Mouse (Mus musculus) limb, embryonic 13.5 days (tissue): ENCODE results near the gene Ccdc6. TPM values are rescaled to one million over a fixed set of nuclear protein-coding genes. Genes with fewer than 3 reads are reported as not detected.

Source experiments
- ATAC-seq: fragments of 200-750 bp; cut with Nextera tagmentation; 2 replicates; pipeline ENCODE4 v1.8.0; 2017; ENCODE audit warnings: low read depth, moderate number of reproducible peaks, moderate TSS enrichment; ENCODE audit not compliant: low FRiP score
- H3K27ac ChIP-seq: fragments of 300-500 bp; sonication (generic); 2 replicates; pipeline ENCODE4 v1.5.1; 2015; ENCODE audit warnings: inconsistent platforms, mild to moderate bottlenecking, moderate library complexity
- H3K27me3 ChIP-seq: fragments of 300-500 bp; sonication (generic); 2 replicates; pipeline ENCODE4 v1.6.1; 2015; ENCODE audit warnings: mild to moderate bottlenecking, inconsistent platforms
- H3K36me3 ChIP-seq: fragments of 300-500 bp; sonication (generic); 2 replicates; pipeline ENCODE4 v1.6.1; 2015; ENCODE audit warnings: inconsistent platforms, mild to moderate bottlenecking, moderate library complexity
- H3K4me1 ChIP-seq: fragments of 300-500 bp; sonication (generic); 2 replicates; pipeline ENCODE4 v1.6.1; 2015; ENCODE audit warnings: inconsistent platforms
- H3K4me2 ChIP-seq: fragments of 300-500 bp; sonication (generic); replicated peaks from 2 replicates; pipeline ENCODE4 v1.6.1; 2015; ENCODE audit warnings: inconsistent platforms, mild to moderate bottlenecking, moderate library complexity
- H3K4me3 ChIP-seq: fragments of 300-500 bp; sonication (generic); 2 replicates; pipeline ENCODE4 v1.5.1; 2015; ENCODE audit warnings: moderate library complexity, mild to moderate bottlenecking, inconsistent platforms
- H3K9ac ChIP-seq: fragments of 300-500 bp; sonication (generic); 2 replicates; pipeline ENCODE4 v1.6.1; 2015; ENCODE audit warnings: mild to moderate bottlenecking, inconsistent platforms
- H3K9me3 ChIP-seq: fragments of 300-500 bp; sonication (generic); 2 replicates; pipeline ENCODE4 v1.6.1; 2016; ENCODE audit warnings: inconsistent platforms
- WGBS: fragments of 180-500 bp; shearing (Covaris S2); methylation state at CpG from one replicate; pipeline ENCODE4 v1.1.7; 2015; 5-methylcytosine and 5-hydroxymethylcytosine counted together
- polyA plus RNA-seq: library from polyadenylated mRNA; unstranded; fragments of >200 nt; fragmentation: Nextera tagmentation; extraction: Ambion mirVana; gene quantifications from 2 replicates; pipeline ENCODE4 v1.2.1, GENCODE M21; 2015

The Ccdc6 gene
- polyA plus RNA-seq, 1 experiment from 2014 or later = 19.6 TPM

DNA sequence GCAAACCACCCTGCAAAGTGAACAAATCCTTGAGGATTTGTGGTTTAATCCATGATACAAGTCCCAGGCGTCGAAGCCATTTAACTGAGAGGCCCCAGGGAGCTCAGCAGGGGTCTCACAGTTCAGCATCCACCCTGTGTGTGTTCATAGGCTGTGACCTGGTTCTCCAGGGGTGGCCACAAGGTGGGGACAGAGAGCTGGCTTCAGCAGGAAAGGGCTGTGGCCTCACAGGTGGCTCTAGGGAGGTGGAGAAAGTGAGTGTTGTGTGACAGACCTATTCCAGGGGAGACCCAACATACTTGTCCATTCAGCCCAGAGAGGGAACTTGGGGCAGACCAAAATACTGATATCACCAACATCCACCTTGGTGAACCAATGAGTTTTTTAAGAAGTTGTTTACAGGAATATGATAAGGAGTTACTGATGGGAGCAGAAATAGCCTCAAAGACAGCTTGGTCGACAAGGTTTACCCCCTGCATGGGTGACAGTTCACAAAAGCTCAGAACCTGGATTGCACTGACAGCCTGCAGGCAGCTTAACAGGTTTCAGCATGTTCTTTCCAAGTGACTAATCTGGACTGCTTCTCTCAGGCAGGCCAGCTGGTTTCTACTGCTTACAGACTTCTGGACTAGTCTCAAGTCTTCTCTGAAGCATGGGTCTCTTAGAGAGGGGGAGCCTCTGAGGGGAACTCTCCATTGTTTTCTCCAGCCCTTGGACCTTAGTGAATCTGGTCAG lies 59.7 kb downstream of the Ccdc6 start:
- WGBS = 73% methylated on average over 3 of the region's 3 CpGs
- Histone ChIP-seq H3K27me3 (no peaks in the 10 kb centered on the region), H3K4me1 (peaks cover 17% of the 10 kb centered on the region), H3K4me3 (no peak overlapping the region), H3K36me3 (peaks cover 48% of the 10 kb centered on the region), H3K9me3 (no peaks in the 10 kb centered on the region), H3K9ac (no peak overlapping the region), H3K27ac (no peak overlapping the region), H3K4me2 (no peak overlapping the region)
- ATAC-seq = no peak

DNA sequence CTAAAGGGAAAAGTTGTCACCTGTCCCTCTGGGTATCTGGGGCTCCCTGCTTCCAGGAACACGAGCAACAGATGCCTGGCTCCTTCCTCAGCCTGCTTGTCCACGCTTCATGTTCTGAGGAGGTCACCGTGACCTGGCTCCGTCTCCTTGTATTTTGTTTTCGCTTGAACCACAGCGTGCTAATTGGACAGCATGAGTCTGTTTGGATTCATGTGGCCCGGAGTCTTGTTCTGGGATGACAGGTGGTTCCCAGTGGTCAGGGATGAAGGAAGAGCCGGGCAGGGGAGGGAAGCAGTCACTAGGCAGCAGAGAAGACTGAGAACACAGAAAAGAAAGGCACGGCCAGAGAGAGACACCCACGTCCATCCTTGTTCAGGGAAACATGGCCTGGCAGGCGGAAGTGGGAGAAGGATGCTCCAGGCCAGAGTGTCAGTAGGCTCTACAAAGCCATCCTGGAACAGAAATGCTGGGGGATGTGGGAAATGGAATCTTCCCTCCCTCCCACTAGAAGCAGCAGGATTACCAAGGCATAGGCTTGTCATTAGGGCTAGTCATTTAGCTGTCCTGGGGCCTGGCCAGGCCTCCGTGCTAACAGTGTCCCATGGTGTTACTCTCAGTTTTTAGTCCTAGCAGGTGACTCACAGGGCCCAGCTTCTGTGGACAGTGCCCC lies 62.9 kb downstream of the Ccdc6 start:
- peaks cover 48% of the 10 kb centered on the region for H3K36me3 ChIP-seq
- no peak overlapping the region for H3K4me3 ChIP-seq
- 81% methylated on average over 12 of the region's 12 CpGs for WGBS

DNA sequence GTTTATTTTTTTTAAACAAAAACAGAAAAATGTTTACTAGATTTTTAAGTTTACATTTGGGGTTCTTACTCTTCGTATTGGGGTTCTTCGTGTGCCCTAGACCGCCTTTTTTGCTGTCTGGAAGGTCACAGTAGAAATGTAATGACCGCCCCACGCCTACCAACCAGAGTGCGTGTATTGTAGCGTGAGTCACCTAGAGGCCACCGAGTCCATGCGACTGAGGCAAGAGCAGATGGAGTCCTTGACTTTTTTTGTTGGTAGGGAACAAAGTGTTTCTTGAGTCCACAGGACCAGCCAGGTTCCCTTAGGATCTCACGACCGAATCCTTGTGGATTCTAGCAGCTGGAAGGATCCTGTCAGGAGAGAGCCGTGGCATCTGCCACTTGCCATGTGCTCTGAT lies 63.9 kb downstream of the Ccdc6 start:
- ATAC-seq = no peak
- Histone ChIP-seq H3K4me1 (no peaks in the 10 kb centered on the region), H3K36me3 (peaks cover 38% of the 10 kb centered on the region), H3K27ac (no peak overlapping the region), H3K27me3 (no peaks in the 10 kb centered on the region), H3K9me3 (no peaks in the 10 kb centered on the region), H3K4me2 (no peak overlapping the region), H3K9ac (no peak overlapping the region), H3K4me3 (no peak overlapping the region)
- WGBS = 95% methylated on average over 12 of the region's 12 CpGs

More for the DNA sequence above, 62.9 kb downstream of the Ccdc6 start:
- Histone ChIP-seq H3K27me3 (no peaks in the 10 kb centered on the region), H3K9me3 (no peaks in the 10 kb centered on the region), H3K4me1 (no peaks in the 10 kb centered on the region), H3K4me2 (no peak overlapping the region), H3K9ac (no peak overlapping the region), H3K27ac (no peak overlapping the region)
- ATAC-seq = no peak

DNA sequence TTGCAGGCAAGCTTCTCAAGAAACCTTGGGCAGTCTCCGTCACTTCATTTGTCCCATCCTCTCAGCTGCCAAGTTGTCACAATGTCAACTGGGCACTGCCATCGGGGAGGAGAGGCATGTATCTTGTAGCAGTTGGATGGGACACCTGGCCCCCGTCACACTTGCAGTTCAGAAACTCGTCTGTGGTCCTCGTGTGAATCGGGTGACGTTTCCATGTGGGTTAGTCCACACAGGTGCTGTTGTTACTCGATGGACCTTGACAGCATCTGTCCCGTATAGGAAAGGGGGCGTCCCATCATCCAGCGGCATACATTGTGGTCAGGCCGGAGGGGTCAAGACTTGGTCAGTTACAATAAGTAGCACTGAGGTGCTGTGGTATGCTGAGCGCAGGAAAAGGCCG lies 64.6 kb downstream of the Ccdc6 start:
- no peaks in the 10 kb centered on the region for H3K9me3 ChIP-seq
- no peaks in the 10 kb centered on the region for H3K4me1 ChIP-seq
- 94% methylated on average over 14 of the region's 14 CpGs for WGBS
- no peak overlapping the region for H3K4me2 ChIP-seq
- no peak for ATAC-seq
- H3K27ac ChIP-seq = no peak overlapping the region
- no peaks in the 10 kb centered on the region for H3K27me3 ChIP-seq
- no peak overlapping the region for H3K9ac ChIP-seq
- H3K4me3 ChIP-seq = no peak overlapping the region
- H3K36me3 ChIP-seq = peaks cover 31% of the 10 kb centered on the region

DNA sequence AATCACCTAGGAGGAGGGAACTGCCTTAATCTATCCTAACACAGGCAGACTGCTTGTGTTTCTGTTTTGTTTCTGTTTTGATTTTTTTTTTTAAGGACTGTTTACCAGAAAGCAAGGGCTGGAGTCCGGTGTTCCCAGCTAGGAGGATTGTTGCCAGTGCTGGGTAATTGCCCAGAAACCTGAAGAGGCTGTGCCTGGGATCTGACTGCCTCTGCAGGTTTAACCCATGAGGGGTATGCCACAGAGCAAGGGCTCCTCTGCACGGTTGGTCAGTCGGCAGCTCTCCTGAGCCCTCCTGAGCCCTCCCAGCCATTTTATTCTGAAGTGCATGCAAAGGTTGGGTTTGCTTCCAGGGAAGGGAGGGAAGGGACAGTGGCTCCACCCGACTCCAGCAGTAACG lies 66.8 kb downstream of the Ccdc6 start:
- 47% methylated on average over 5 of the region's 5 CpGs for WGBS
- Histone ChIP-seq H3K27me3 (no peaks in the 10 kb centered on the region), H3K4me3 (no peak overlapping the region), H3K9ac (no peak overlapping the region), H3K9me3 (no peaks in the 10 kb centered on the region), H3K4me1 (peaks cover 3% of the 10 kb centered on the region; the same call in 1 of the 2 replicates), H3K27ac (no peak overlapping the region), H3K36me3 (peaks cover 40% of the 10 kb centered on the region), H3K4me2 (no peak overlapping the region)
- no peak for ATAC-seq

DNA sequence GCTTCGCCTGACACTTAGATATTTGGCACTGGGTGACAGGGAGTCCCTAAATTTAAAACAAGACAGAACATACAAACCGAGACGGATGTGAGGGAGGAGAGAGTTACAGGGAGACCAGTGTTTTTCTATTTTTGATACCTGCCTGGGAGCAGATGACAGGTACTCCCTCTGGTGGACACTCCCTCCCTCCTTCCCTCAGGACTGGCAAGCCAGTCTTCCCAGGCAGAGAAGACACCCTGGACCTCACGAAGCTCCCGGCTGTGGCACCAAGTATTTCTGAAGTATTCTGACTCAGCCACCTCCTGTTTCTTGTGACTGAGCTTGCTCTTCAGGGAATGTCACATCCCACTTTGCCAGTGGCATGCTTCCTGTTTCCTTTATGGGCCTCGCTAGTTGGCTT lies 69.0 kb downstream of the Ccdc6 start:
- WGBS = 74% methylated on average over 6 of the region's 6 CpGs
- no peaks in the 10 kb centered on the region for H3K27me3 ChIP-seq
- peaks cover 4% of the 10 kb centered on the region; the same call in 1 of the 2 replicates for H3K4me1 ChIP-seq
- no peaks in the 10 kb centered on the region for H3K9me3 ChIP-seq
- ATAC-seq = no peak
- H3K36me3 ChIP-seq = peaks cover 55% of the 10 kb centered on the region
- no peak overlapping the region for H3K27ac ChIP-seq
- no peak overlapping the region for H3K4me3 ChIP-seq
- no peak overlapping the region for H3K9ac ChIP-seq
- no peak overlapping the region for H3K4me2 ChIP-seq

DNA sequence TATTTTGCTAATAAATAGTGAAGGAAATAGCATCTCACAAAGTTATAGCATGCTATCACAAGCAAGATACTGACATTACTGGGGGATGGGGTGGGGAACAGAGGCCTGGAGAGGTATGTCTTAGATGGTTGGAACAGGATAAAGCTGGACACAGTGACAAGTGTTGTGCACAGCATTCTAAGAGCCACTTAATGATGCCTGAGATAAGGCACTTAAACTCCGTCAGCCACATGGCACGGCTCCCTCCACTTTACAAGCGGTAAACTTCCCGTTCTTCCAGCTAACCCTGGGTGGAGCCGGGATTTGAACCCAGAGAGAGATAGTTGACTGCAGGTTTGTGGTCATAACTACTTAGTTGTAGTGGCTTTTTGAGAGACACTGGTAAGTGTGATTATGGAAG lies 69.5 kb downstream of the Ccdc6 start:
- 85% methylated on average over 5 of the region's 5 CpGs for WGBS
- no peaks in the 10 kb centered on the region for H3K9me3 ChIP-seq
- no peak overlapping the region for H3K27ac ChIP-seq
- no peak overlapping the region for H3K4me2 ChIP-seq
- H3K27me3 ChIP-seq = no peaks in the 10 kb centered on the region
- H3K4me1 ChIP-seq = peaks cover 4% of the 10 kb centered on the region; the same call in 1 of the 2 replicates
- H3K36me3 ChIP-seq = peaks cover 59% of the 10 kb centered on the region
- no peak overlapping the region for H3K9ac ChIP-seq
- ATAC-seq = no peak
- H3K4me3 ChIP-seq = no peak overlapping the region

DNA sequence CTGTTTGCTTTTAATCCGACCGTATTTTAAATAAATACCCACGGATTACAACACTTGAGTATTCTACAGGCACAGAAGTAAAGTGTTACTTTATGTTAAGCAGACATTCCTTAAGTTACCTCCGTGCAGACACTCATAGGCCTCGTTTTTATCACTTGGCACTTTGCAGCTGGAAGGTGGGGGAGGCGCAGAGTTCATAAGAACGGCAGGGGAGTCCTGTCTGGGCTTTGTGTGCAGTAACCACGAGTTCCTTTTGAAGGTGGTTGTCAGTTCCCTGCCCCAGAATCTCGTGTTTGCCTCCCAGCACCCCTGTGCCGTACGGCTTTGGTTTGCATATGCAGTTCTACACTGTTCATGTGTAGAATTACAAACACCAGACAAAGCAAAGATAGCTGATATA lies 70.7 kb downstream of the Ccdc6 start:
- Histone ChIP-seq H3K9me3 (no peaks in the 10 kb centered on the region), H3K4me1 (peaks cover 4% of the 10 kb centered on the region; the same call in 1 of the 2 replicates), H3K36me3 (peaks cover 57% of the 10 kb centered on the region), H3K27ac (no peak overlapping the region), H3K27me3 (no peaks in the 10 kb centered on the region), H3K4me3 (no peak overlapping the region), H3K4me2 (no peak overlapping the region), H3K9ac (no peak overlapping the region)
- ATAC-seq = no peak
- WGBS = 53% methylated on average over 11 of the region's 11 CpGs

DNA sequence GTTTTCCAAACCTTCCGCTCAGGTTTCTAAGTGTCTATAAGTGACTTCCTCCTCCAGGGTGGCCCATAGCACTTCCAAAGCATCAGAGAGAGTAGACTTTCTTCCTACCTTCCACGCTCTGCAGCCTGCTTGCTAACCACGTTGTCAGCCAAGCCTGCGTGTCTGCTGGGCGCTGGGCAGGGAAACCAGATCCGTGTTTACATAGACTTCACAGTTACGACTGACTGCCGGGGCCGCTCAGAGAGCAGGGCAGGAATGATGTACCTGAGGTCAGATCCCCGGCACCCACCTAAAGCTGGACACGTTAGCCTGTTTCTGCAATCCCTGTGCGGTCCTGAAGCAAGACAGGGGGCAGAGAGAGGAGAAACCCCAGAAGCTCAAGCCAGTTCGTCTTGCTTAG lies 71.5 kb downstream of the Ccdc6 start:
- peaks cover 57% of the 10 kb centered on the region for H3K36me3 ChIP-seq
- no peaks in the 10 kb centered on the region for H3K9me3 ChIP-seq
- no peak overlapping the region for H3K4me2 ChIP-seq
- 71% methylated on average over 13 of the region's 13 CpGs for WGBS
- no peaks in the 10 kb centered on the region for H3K27me3 ChIP-seq
- no peak overlapping the region for H3K9ac ChIP-seq
- H3K27ac ChIP-seq = no peak overlapping the region
- no peak for ATAC-seq
- peaks cover 4% of the 10 kb centered on the region; the same call in 1 of the 2 replicates for H3K4me1 ChIP-seq
- H3K4me3 ChIP-seq = no peak overlapping the region

DNA sequence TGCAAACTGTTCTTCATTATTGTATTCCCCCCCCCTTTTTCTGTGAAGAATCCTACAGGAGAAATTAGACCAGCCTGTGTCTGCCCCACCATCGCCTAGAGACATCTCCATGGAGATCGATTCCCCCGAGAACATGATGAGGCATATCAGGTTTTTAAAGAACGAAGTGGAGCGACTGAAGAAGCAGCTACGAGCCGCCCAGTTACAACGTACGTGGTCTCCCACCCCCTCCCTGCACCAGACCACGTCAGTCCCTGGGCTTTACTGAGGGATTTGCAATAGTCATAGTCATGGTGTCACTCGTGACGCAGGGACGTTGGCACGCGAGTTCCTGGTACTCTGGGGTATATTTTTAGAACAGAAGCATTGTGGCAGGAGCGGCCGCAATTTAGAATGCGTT lies 72.1 kb downstream of the Ccdc6 start:
- ATAC-seq = no peak
- peaks cover 56% of the 10 kb centered on the region for H3K36me3 ChIP-seq

DNA sequence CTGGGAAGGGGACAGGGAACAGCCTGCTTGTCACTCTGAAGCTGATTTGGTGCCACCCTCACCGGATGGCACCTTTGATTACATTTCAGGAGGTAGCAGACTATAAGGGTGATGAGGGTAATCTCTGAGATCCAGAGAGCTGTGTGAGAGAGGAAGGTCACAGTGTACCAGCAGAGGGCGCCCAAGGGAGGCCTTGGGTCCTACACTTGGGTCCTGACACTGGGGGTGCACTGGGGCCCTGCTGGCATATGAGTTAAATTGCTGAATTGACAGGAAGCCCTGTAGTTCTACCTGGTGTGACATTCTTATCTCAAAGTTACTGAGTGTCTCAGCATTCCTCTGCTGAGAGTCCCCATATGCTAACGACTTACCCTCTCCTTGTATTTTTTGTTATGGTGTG lies 76.4 kb downstream of the Ccdc6 start:
- WGBS = 56% methylated on average over 3 of the region's 3 CpGs
- Histone ChIP-seq H3K27ac (no peak overlapping the region), H3K9me3 (no peaks in the 10 kb centered on the region), H3K36me3 (peaks cover 76% of the 10 kb centered on the region), H3K4me2 (no peak overlapping the region), H3K27me3 (no peaks in the 10 kb centered on the region), H3K4me1 (peaks cover 4% of the 10 kb centered on the region; the same call in 1 of the 2 replicates), H3K4me3 (no peak overlapping the region), H3K9ac (0 out of 2 replicates have a peak overlapping the region, but pooled peaks have one; percentile 2)
- ATAC-seq = no peak

More for the DNA sequence above, 72.1 kb downstream of the Ccdc6 start:
- H3K27ac ChIP-seq = no peak overlapping the region
- H3K27me3 ChIP-seq = no peaks in the 10 kb centered on the region
- no peaks in the 10 kb centered on the region for H3K9me3 ChIP-seq
- no peak overlapping the region for H3K4me3 ChIP-seq
- H3K4me2 ChIP-seq = no peak overlapping the region
- H3K4me1 ChIP-seq = peaks cover 4% of the 10 kb centered on the region; the same call in 1 of the 2 replicates
- H3K9ac ChIP-seq = no peak overlapping the region
- WGBS = 80% methylated on average over 18 of the region's 18 CpGs

DNA sequence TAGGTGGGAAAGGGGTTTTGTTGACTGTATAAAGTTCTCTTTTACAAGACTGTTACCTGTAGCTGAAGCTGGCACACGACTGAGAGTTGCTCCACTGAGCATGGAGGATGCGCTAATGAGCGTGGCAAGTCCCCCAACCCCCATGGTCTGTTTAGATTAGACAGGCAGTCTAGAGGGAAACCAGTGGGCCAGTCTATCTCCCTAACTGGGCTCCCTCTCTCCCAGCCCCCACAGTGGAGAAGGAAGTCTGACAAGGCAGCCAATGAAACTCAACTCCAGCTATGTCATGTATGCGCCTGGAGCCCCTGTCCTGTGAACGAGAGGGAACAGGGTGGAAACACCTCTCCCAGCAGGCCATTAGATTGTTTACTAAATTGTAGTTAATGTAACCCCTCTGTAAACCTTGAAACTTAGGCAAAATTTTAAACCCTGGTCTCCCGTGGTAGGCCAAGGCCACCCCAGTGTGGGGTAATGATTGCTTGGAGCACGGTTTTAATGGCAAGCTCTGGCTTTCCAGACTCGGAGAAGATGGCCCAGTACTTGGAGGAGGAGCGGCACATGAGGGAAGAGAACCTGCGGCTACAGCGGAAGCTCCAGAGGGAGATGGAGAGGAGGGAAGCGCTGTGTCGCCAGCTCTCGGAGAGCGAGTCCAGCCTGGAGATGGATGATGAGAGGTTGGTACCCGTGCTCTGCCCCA lies 77.7 kb downstream of the Ccdc6 start:
- WGBS = 73% methylated on average over 16 of the region's 16 CpGs

More for the DNA sequence above, 77.7 kb downstream of the Ccdc6 start:
- no peaks in the 10 kb centered on the region for H3K9me3 ChIP-seq
- no peaks in the 10 kb centered on the region for H3K4me1 ChIP-seq
- peaks cover 69% of the 10 kb centered on the region for H3K36me3 ChIP-seq
- ATAC-seq = no peak
- H3K4me3 ChIP-seq = no peak overlapping the region
- no peak overlapping the region for H3K4me2 ChIP-seq
- no peak overlapping the region for H3K27ac ChIP-seq
- no peaks in the 10 kb centered on the region for H3K27me3 ChIP-seq
- no peak overlapping the region for H3K9ac ChIP-seq
